Mouse (Mus musculus) hindbrain, embryonic 12.5 days (tissue): ENCODE measurements at regions not wholly inside any gene's neighbourhood (a gene's known extent, or its start where the extent isn't known, plus 50 kb on each side); places are given as distances from the start of the nearest gene placed in this dataset.

Experiments used
- ATAC-seq: fragments of 200-750 bp; cut with Nextera tagmentation; 2 replicates; pipeline ENCODE4 v1.8.0; 2017; ENCODE audit warnings: moderate TSS enrichment; ENCODE audit not compliant: low FRiP score
- H3K27ac ChIP-seq: fragments of 300-500 bp; sonication (generic); 2 replicates; pipeline ENCODE4 v1.5.1; 2016; ENCODE audit warnings: mild to moderate bottlenecking
- H3K27me3 ChIP-seq: fragments of 300-500 bp; sonication (generic); 2 replicates; pipeline ENCODE4 v1.6.1; 2016; ENCODE audit warnings: mild to moderate bottlenecking
- H3K36me3 ChIP-seq: fragments of 300-500 bp; sonication (generic); 2 replicates; pipeline ENCODE4 v1.6.1; 2016; ENCODE audit warnings: mild to moderate bottlenecking
- H3K4me1 ChIP-seq: fragments of 300-500 bp; sonication (generic); 2 replicates; pipeline ENCODE4 v1.6.1; 2016
- H3K4me2 ChIP-seq: fragments of 300-500 bp; sonication (generic); replicated peaks from 2 replicates; pipeline ENCODE4 v1.6.1; 2016; ENCODE audit warnings: mild to moderate bottlenecking
- H3K4me3 ChIP-seq: fragments of 300-500 bp; sonication (generic); 2 replicates; pipeline ENCODE4 v1.5.1; 2016; ENCODE audit warnings: mild to moderate bottlenecking
- H3K9ac ChIP-seq: fragments of 300-500 bp; sonication (generic); 2 replicates; pipeline ENCODE4 v1.6.1; 2016; ENCODE audit warnings: mild to moderate bottlenecking, moderate library complexity
- H3K9me3 ChIP-seq: fragments of 300-500 bp; sonication (generic); replicated peaks from 2 replicates; pipeline ENCODE4 v1.6.1; 2016; ENCODE audit warnings: mild to moderate bottlenecking
- WGBS: fragments of 180-500 bp; shearing (Covaris S2); methylation state at CpG from one replicate; pipeline ENCODE4 v1.1.7; 2016; 5-methylcytosine and 5-hydroxymethylcytosine counted together

DNA sequence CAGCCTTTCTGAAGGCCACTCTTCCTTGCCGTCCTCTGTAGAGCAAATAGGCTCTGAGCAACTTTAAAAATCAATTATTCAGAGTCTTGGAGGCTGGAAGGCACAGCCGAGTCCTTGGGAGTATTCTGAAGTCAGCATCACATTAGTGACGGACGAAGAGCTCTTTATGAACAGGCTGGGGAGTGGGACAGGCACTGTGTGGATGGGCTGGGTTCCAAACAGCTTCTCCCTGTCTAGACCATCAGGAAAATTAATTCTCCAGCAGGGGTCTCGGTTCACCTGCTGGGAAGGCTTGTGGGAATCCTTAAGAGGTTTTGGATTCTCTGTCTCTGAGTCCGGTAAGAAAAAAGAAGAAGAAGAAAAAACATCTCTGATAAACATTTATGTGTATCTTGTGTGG lies 110.9 kb downstream of the Gm9817 start:
- Histone ChIP-seq H3K9ac (no peak overlapping the region), H3K4me2 (no peak overlapping the region), H3K4me3 (no peak overlapping the region), H3K36me3 (no peaks in the 10 kb centered on the region), H3K27me3 (no peaks in the 10 kb centered on the region), H3K4me1 (peaks cover 10% of the 10 kb centered on the region), H3K9me3 (no peaks in the 10 kb centered on the region), H3K27ac (no peak overlapping the region)
- ATAC-seq: peak; percentile 58; the same call in 1 of the 2 replicates
- 23% methylated on average over 6 of the region's 6 CpGs for WGBS

DNA sequence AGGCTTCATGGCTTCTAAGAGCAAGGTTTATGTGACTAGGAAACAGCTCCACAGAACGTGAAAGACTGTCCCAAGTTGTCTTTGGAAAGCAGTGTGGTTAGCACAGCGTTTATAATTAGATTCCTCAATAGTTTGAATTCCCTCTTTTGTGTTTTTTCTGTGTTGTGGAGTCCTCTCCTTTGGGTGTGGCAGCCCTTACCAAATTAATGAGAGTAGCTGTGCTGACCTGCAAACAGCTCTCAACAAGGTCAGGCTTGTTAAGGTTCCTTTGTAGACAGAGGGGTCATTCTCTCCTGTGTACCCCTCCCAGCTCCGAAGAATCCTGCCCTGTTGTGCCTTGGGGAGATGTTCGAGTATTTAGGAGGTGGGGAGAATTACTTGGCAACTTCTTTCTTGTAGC lies 111.7 kb downstream of the Gm9817 start:
- ATAC-seq: no peak
- Histone ChIP-seq H3K36me3 (no peaks in the 10 kb centered on the region), H3K4me1 (peaks cover 10% of the 10 kb centered on the region), H3K9ac (no peak overlapping the region), H3K27ac (no peak overlapping the region), H3K4me3 (no peak overlapping the region), H3K4me2 (no peak overlapping the region), H3K27me3 (no peaks in the 10 kb centered on the region), H3K9me3 (no peaks in the 10 kb centered on the region)
- 59% methylated on average over 4 of the region's 4 CpGs for WGBS

DNA sequence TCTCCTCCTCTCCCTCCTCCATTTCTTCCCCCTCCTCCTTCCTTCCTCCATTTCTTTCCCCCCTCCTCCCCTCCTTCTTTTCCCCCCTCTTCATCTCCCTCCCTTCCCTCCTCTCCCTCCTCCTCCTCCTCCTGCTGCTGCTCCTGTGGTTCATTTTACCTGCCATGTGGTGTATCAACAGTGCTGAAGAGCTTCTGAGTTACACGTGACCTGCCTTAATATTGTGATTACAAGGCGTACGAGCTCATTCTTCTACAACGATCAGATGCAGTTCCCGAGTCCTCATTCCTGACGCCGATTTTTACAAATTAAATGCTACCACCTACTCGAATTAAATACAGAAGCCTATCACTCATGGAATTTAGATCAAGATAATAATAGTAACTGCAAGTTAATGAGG lies 113.6 kb downstream of the Gm9817 start:
- H3K36me3 ChIP-seq: no peaks in the 10 kb centered on the region
- WGBS: 65% methylated on average over 8 of the region's 8 CpGs
- no peaks in the 10 kb centered on the region for H3K27me3 ChIP-seq
- ATAC-seq: no peak
- no peak overlapping the region for H3K4me3 ChIP-seq
- H3K4me2 ChIP-seq: no peak overlapping the region
- no peak overlapping the region for H3K27ac ChIP-seq
- peaks cover 10% of the 10 kb centered on the region for H3K4me1 ChIP-seq
- no peaks in the 10 kb centered on the region for H3K9me3 ChIP-seq
- H3K9ac ChIP-seq: no peak overlapping the region

DNA sequence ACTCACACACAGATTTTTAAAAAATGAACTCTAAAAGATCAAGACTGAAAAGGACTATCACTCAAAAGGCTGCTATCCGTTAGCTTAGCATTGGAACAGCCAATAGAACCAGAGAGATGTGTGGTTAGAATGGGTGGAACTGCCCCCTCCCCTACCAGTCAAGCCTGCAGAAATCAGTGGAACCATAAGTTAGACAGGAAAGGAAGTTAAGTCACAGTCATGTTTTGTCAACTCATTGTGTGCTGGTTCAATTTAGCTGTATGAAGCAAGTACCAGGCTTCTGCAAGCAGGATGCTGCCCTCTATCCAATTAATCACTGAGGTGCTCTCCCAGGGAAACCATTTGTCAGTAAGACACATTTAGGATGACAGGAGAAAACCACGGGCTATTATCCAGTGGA lies 117.1 kb downstream of the Gm9817 start:
- Histone ChIP-seq H3K36me3 (no peaks in the 10 kb centered on the region), H3K9me3 (no peaks in the 10 kb centered on the region), H3K27me3 (no peaks in the 10 kb centered on the region), H3K27ac (no peak overlapping the region), H3K4me3 (no peak overlapping the region), H3K4me2 (no peak overlapping the region), H3K4me1 (no peaks in the 10 kb centered on the region), H3K9ac (no peak overlapping the region)
- no peak for ATAC-seq
- 74% methylated on average over 2 of the region's 2 CpGs for WGBS

DNA sequence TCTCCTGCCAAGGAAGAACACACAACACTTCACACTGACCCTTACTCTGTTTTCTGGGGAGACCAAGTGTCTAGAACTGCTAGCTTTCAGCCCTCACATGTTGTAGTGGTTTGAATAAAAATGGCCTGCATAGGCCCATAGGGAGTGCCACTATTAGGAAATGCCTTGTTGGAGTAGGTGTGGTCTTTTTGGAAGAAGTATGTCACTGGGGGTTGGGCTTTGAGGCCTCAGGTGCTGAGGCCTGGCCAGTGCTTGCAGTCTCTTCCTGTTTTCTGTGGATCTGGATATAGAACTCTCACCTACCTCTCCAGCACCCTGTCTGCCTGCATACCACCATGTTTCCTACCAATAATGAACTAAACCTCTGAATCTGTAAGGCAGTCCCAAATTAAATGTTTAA lies 117.9 kb downstream of the Gm9817 start:
- ATAC-seq: no peak
- Histone ChIP-seq H3K4me3 (no peak overlapping the region), H3K9me3 (no peaks in the 10 kb centered on the region), H3K4me2 (no peak overlapping the region), H3K36me3 (no peaks in the 10 kb centered on the region), H3K4me1 (no peaks in the 10 kb centered on the region), H3K27me3 (no peaks in the 10 kb centered on the region), H3K27ac (no peak overlapping the region), H3K9ac (no peak overlapping the region)

DNA sequence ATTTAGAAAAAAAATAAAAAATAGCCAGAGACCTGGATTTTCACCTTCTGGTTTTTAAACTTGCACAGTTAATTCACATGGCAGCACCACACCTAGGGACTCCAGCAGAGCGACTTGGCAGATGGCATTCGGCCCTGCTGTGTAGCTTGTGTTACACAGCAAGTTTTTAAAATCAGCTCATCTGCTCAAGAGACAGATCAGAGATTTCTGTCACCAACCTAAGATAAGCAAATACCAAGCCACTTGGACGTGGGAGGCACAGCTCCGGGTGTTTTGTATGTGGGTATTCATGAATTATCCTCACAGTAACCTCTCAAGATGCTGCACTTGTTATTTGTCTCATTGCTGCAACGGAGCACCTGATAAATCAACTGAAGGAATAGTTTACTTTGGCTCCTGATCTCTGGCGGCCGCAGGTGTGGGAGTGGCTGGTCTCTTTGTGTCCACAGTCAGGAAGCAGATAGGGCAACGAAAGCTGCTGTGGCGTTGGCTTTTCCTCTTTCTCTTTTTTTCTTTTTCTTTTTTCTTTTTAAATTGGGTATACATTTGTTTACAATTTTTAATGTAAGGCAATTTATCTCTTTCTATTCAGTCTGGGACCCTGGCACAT lies 122.1 kb downstream of the Gm9817 start:
- no peak for ATAC-seq
- H3K4me2 ChIP-seq: no peak overlapping the region
- H3K36me3 ChIP-seq: no peaks in the 10 kb centered on the region
- no peaks in the 10 kb centered on the region for H3K4me1 ChIP-seq
- 77% methylated on average over 9 of the region's 9 CpGs for WGBS
- no peak overlapping the region for H3K4me3 ChIP-seq
- H3K27me3 ChIP-seq: no peaks in the 10 kb centered on the region
- no peak overlapping the region for H3K9ac ChIP-seq
- peaks cover 5% of the 10 kb centered on the region; the same call in 1 of the 2 replicates for H3K9me3 ChIP-seq
- H3K27ac ChIP-seq: no peak overlapping the region

DNA sequence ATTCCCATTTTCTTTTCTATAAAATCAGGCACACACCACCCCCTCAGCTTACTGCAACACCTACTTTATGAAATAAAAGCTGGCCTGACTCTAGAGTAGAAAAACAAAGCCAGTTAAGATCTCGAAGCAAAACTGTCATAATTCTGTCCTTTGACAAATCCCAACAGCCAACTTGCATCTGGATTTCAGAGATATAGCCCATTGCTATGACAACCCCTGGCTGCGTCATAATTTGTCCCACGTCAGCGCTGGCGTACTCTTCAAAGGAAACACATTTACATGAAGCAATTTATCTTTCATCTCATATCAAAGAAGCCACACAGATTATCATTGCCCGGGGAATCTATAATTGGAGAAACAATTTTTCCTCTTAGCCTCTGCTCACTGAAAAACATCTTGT lies 126.4 kb downstream of the Gm9817 start:
- WGBS: 76% methylated on average over 6 of the region's 6 CpGs
- Histone ChIP-seq H3K27ac (no peak overlapping the region), H3K4me1 (no peaks in the 10 kb centered on the region), H3K4me3 (no peak overlapping the region), H3K9ac (no peak overlapping the region), H3K4me2 (no peak overlapping the region), H3K27me3 (no peaks in the 10 kb centered on the region), H3K9me3 (peaks cover 5% of the 10 kb centered on the region; the same call in 1 of the 2 replicates), H3K36me3 (no peaks in the 10 kb centered on the region)
- no peak for ATAC-seq

DNA sequence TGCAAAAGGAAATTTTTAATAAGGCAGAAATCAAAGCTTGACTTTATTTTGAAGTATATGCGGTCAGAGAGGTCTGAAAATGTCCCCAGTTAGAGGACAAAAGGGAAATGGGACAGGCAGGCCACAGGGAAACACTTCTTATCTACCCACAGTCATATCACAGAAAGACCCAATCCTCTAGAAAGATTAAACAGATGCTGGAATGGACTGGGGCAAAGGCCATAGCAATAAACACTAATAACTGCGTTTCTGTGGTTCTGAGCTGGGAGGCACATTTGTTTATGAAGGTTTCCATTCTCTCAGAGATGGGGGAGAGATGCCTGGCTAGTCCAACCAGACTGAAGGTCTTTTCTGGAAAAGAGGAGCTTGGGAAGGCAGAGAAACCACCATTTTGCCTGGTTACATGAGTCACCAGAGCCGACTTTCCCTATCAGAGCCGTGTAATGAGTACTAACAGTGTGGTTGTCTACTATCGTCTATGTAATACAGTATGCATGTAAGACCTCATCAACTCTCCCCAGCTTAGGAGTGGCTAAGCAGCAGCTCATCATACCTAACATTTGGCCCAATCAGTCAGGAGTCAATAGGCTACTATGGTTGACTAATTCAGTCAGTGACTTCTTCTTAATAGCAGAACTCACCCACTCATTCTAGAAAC lies 130.2 kb downstream of the Gm9817 start:
- ATAC-seq: no peak
- 94% methylated on average over 5 of the region's 5 CpGs for WGBS
- Histone ChIP-seq H3K4me3 (no peak overlapping the region), H3K4me1 (peaks cover 5% of the 10 kb centered on the region; the same call in 1 of the 2 replicates), H3K4me2 (no peak overlapping the region), H3K27me3 (no peaks in the 10 kb centered on the region), H3K27ac (no peak overlapping the region), H3K36me3 (no peaks in the 10 kb centered on the region), H3K9me3 (no peaks in the 10 kb centered on the region), H3K9ac (no peak overlapping the region)

DNA sequence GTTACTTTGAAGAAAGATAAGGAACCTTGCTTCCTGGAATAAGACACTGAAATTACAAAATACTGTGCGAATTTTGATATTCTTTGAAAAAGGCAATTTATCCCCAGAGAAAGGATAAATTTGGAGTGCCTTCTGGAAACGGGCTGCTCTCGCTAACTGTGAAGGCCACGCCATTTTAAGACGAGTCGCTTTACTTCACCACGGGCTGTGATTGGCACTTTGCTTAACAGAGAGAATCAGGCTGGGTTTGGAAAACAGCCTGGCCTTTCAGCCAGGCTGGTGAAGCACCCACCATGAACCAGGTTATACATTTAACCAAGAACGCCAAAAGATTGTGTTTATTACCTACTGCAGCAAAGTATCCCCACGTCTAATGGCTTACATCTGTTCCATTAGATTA lies 132.7 kb downstream of the Gm9817 start:
- H3K4me3 ChIP-seq: no peak overlapping the region
- H3K4me2 ChIP-seq: no peak overlapping the region
- H3K27ac ChIP-seq: no peak overlapping the region
- peaks cover 9% of the 10 kb centered on the region; the same call in 1 of the 2 replicates for H3K4me1 ChIP-seq
- H3K36me3 ChIP-seq: no peaks in the 10 kb centered on the region
- no peaks in the 10 kb centered on the region for H3K27me3 ChIP-seq
- WGBS: 82% methylated on average over 9 of the region's 9 CpGs
- no peaks in the 10 kb centered on the region for H3K9me3 ChIP-seq
- no peak for ATAC-seq
- no peak overlapping the region for H3K9ac ChIP-seq

DNA sequence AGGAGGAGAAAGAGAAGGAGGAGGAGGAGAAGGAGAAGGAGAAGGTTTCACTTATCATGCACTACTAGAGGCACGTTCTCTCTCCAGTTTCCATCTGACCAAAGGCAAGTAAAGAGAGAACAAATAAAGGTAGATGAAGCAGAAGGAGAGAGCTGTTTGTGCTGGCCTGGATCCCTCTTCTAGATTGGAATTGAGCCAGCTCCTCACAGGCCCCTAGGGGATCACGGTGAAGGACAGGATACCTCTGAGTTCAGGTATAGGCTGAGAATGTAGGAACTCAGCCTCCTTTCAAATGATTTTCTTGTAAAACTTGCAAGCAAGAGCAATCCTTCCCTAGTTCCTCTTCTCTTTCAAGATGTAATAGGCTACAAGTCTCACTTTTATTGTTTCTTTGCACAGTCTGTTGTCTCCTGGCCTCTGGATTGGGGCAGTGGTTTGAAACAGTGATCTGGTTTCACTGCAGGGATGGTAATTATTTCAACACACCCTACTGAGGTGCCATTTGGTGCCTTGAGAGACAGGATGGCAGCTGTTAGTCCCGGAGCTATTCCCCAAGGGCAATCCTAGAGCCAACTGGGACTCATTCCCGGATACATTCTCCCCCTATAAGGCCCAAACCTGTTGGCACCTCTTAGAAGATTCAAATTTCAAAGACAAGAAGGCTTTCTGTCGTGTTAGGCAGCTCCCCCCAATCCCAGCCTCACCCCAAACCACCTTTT lies 134.8 kb downstream of the Gm9817 start:
- 54% methylated on average over 5 of the region's 5 CpGs for WGBS
- Histone ChIP-seq H3K4me1 (peaks cover 9% of the 10 kb centered on the region; the same call in 1 of the 2 replicates), H3K4me2 (no peak overlapping the region), H3K27me3 (no peaks in the 10 kb centered on the region), H3K36me3 (no peaks in the 10 kb centered on the region), H3K9me3 (no peaks in the 10 kb centered on the region), H3K27ac (no peak overlapping the region), H3K9ac (no peak overlapping the region), H3K4me3 (no peak overlapping the region)
- ATAC-seq: no peak

DNA sequence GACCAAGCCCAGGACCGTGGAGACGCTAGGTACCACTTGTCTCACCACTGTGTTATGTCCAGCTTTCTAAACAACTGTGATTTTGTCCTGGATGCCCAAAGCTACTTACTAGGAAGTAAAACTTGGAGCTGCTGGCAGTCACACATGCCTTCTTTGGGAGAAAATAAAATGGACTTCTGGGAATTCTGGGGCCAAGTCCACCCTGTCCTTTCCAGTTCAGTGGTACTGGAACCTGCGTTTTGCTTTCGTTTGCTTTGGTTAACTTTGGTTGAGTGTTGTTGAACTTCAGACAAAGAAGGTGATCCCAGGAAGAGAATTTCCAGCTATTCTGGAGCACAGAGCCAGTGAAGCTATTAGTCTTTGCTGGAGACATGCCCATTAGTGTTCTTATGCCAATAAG lies 139.8 kb downstream of the Gm9817 start:
- no peak for ATAC-seq
- 96% methylated on average over 4 of the region's 4 CpGs for WGBS
- no peaks in the 10 kb centered on the region for H3K9me3 ChIP-seq

DNA sequence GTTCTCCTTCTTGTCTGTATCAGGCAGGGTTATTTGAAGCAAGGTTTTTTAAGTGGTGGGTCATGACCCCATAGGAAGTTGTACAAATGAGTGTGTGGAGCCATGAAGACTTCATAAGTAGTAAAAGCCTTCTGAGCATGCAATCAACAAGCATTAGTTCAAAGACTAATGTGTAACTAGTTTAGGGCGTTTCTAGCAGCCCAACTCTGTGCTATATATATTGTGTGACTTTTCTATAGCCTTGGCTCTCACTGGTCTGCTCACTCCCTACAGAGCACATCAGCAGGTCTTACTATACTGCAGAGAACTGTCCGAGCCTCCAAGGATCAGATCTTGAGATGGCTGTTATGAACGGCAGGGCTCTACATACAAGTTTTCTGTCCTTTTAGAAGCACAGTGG lies 141.2 kb downstream of the Gm9817 start:
- Histone ChIP-seq H3K36me3 (no peaks in the 10 kb centered on the region), H3K9me3 (no peaks in the 10 kb centered on the region), H3K9ac (no peak overlapping the region), H3K4me2 (no peak overlapping the region), H3K4me1 (no peaks in the 10 kb centered on the region), H3K4me3 (no peak overlapping the region), H3K27ac (no peak overlapping the region), H3K27me3 (no peaks in the 10 kb centered on the region)
- WGBS: 72% methylated on average over 3 of the region's 3 CpGs
- ATAC-seq: no peak

More for the DNA sequence above, 139.8 kb downstream of the Gm9817 start:
- H3K4me3 ChIP-seq: no peak overlapping the region
- no peak overlapping the region for H3K9ac ChIP-seq
- no peaks in the 10 kb centered on the region for H3K27me3 ChIP-seq
- H3K27ac ChIP-seq: no peak overlapping the region
- no peaks in the 10 kb centered on the region for H3K36me3 ChIP-seq
- no peak overlapping the region for H3K4me2 ChIP-seq
- H3K4me1 ChIP-seq: peaks cover 8% of the 10 kb centered on the region; the same call in 1 of the 2 replicates
